Mouse (Mus musculus): ENCODE results near the gene Gm4969. TPM values are rescaled to one million over a fixed set of nuclear protein-coding genes. Genes with fewer than 3 reads are reported as not detected.

Gm4969 gene
- total RNA-seq, 2 experiments from 2014 or later = 0.12 TPM; not detected in 1

GRCm38 (mm10) chr7:19137380-19137779, 19.2 kb upstream of the Gm4969 start:
- peak; percentile 57 to 62 for DNase-seq

GRCm38 (mm10) chr7:19136673-19137334, 18.6 kb upstream of the Gm4969 start:
- DNase-seq = no peak
- intact Hi-C loops (cut with DNase I) = no loop called here

More at GRCm38 (mm10) chr7:19137380-19137779, 19.2 kb upstream of the Gm4969 start:
- intact Hi-C loops (cut with DNase I) = no loop called here

GRCm38 (mm10) chr7:19136168-19136567, 18.0 kb upstream of the Gm4969 start:
- intact Hi-C loops (cut with DNase I) = no loop called here
- DNase-seq = no peak

- peak; percentile 97 to 98 for DNase-seq
- intact Hi-C loops (cut with DNase I) = no loop called here
Observed at GRCm38 (mm10) chr7:19131324-19131848, 13.2 kb upstream of the Gm4969 start.

GRCm38 (mm10) chr7:19130657-19131056, 12.5 kb upstream of the Gm4969 start:
- intact Hi-C loops (cut with DNase I) = no loop called here
- no peak for DNase-seq

GRCm38 (mm10) chr7:19129396-19129795, 11.2 kb upstream of the Gm4969 start:
- DNase-seq = no peak
- intact Hi-C loops (cut with DNase I) = no loop called here

- DNase-seq = no peak
- intact Hi-C loops (cut with DNase I) = no loop called here
Observed at GRCm38 (mm10) chr7:19127744-19128143, 9.6 kb upstream of the Gm4969 start.

- intact Hi-C loops (cut with DNase I) = no loop called here
- no peak for DNase-seq
Observed at GRCm38 (mm10) chr7:19124713-19125112, 6.5 kb upstream of the Gm4969 start.

- DNase-seq = no peak
- intact Hi-C loops (cut with DNase I) = no loop called here
Observed at GRCm38 (mm10) chr7:19121686-19122085, 3.5 kb upstream of the Gm4969 start.

- peak; percentile 86 to 93 for DNase-seq
- intact Hi-C loops (cut with DNase I) = loop anchor here (1.0 kb wide), 1 partner anchor 26 kb away; the partner anchor contains the start of gene Six5
Observed at GRCm38 (mm10) chr7:19119631-19120429, 1.7 kb upstream of the Gm4969 start, which contains the start of gene Fbxo46. Fbxo46 (plus strand) TSS chr7:19119859.

GRCm38 (mm10) chr7:19119083-19119482, 915 bp upstream of the Gm4969 start:
- no peak for DNase-seq
- intact Hi-C loops (cut with DNase I) = loop anchor here (1.0 kb wide), 1 partner anchor 25 kb away; the partner anchor contains the start of gene Six5

- no peak for DNase-seq
- intact Hi-C loops (cut with DNase I) = no loop called here
Observed at GRCm38 (mm10) chr7:19109565-19109964, 8.6 kb downstream of the Gm4969 start.

- intact Hi-C loops (cut with DNase I) = no loop called here
- DNase-seq = no peak
Observed at GRCm38 (mm10) chr7:19107436-19107835, 10.7 kb downstream of the Gm4969 start.

- no peak for DNase-seq
- intact Hi-C loops (cut with DNase I) = no loop called here
Observed at GRCm38 (mm10) chr7:19104486-19104885, 13.7 kb downstream of the Gm4969 start.

- no peak for DNase-seq
- intact Hi-C loops (cut with DNase I) = no loop called here
Observed at GRCm38 (mm10) chr7:19103741-19104140, 14.4 kb downstream of the Gm4969 start.

GRCm38 (mm10) chr7:19100290-19100689, 17.9 kb downstream of the Gm4969 start:
- intact Hi-C loops (cut with DNase I) = loop anchor here (1.0 kb wide), 1 partner anchor 46 kb away; no protein-coding TSS in a partner anchor
- DNase-seq = no peak

GRCm38 (mm10) chr7:19098811-19099210, 19.4 kb downstream of the Gm4969 start:
- intact Hi-C loops (cut with DNase I) = no loop called here

GRCm38 (mm10) chr7:19097863-19098262, 20.3 kb downstream of the Gm4969 start:
- intact Hi-C loops (cut with DNase I) = no loop called here
- peak in 1 of 2 experiments; percentile 79 for DNase-seq

More at GRCm38 (mm10) chr7:19098811-19099210, 19.4 kb downstream of the Gm4969 start:
- no peak for DNase-seq

GRCm38 (mm10) chr7:19097217-19097616, 21.0 kb downstream of the Gm4969 start:
- intact Hi-C loops (cut with DNase I) = no loop called here
- peak in 1 of 2 experiments; percentile 45 for DNase-seq

GRCm38 (mm10) chr7:19096421-19096976, 21.7 kb downstream of the Gm4969 start:
- DNase-seq = no peak
- intact Hi-C loops (cut with DNase I) = no loop called here

GRCm38 (mm10) chr7:19095751-19096110, 22.4 kb downstream of the Gm4969 start:
- intact Hi-C loops (cut with DNase I) = no loop called here
- peak; percentile 69 to 76 for DNase-seq

All from heart, postnatal 14 days (tissue).